Mouse (Mus musculus) CH12.LX (cell line): ENCODE data around the gene Dgkz. TPM values are rescaled to one million over a fixed set of nuclear protein-coding genes. Genes with fewer than 3 reads are reported as not detected.

Experiments
- DNase-seq: peaks from one replicate; pipeline ENCODE4 v3.0.0-alpha.2; 2013; ENCODE audit errors: extremely low read depth
- H3K27ac ChIP-seq: 2 replicates; pipeline ENCODE4 v1.5.1; 2012; ENCODE audit warnings: low read depth, mild to moderate bottlenecking, control low read depth, moderate library complexity; ENCODE audit not compliant: insufficient read depth
- H3K27me3 ChIP-seq: replicated peaks from 2 replicates; pipeline ENCODE3; 2012; ENCODE audit warnings: inconsistent platforms
- H3K36me3 ChIP-seq, 2 experiments: replicated peaks in 1 of 2; 2 replicates each; pipeline versions ENCODE3 to v1.6.1; 2012; ENCODE audit warnings: inconsistent platforms in 1 of 2, low read length in 1 of 2, mild to moderate bottlenecking in 1 of 2, mixed read lengths in 1 of 2, moderate library complexity in 1 of 2; ENCODE audit not compliant: control insufficient read depth in 1 of 2, insufficient read depth in 1 of 2
- H3K4me1 ChIP-seq, 2 experiments: 2 replicates each; pipeline ENCODE4 v1.6.1; 2012; ENCODE audit warnings: inconsistent platforms in 1 of 2, moderate library complexity in 1 of 2; ENCODE audit not compliant: insufficient read depth in 2 of 2, control insufficient read depth in 1 of 2
- H3K4me2 ChIP-seq: 2 replicates; pipeline ENCODE4 v1.6.1; 2012; ENCODE audit warnings: low read depth, mild to moderate bottlenecking, control low read depth; ENCODE audit not compliant: poor library complexity, insufficient read depth, severe bottlenecking
- H3K4me3 ChIP-seq, 3 experiments: fragments of 150-350 bp in 1 of 3; sonication (generic) in 1 of 3; replicated peaks in 1 of 3; 2 replicates each; pipeline versions ENCODE3 to v1.5.1; 2011 to 2012; ENCODE audit warnings: low read depth in 2 of 3, low read length in 2 of 3, mild to moderate bottlenecking in 2 of 3, moderate library complexity in 2 of 3, control low read depth in 1 of 3, improper control_type of control experiment in 1 of 3, inconsistent platforms in 1 of 3, mixed read lengths in 1 of 3; ENCODE audit not compliant: poor library complexity in 1 of 3
- H3K79me2 ChIP-seq: replicated peaks from 2 replicates; pipeline ENCODE4 v1.6.1; 2012; ENCODE audit warnings: mild to moderate bottlenecking, moderate library complexity; ENCODE audit not compliant: control insufficient read depth, poor library complexity, insufficient read depth, severe bottlenecking; ENCODE audit errors: extremely low read depth
- H3K9ac ChIP-seq: 2 replicates; pipeline ENCODE4 v1.6.1; 2012; ENCODE audit warnings: low read depth, mild to moderate bottlenecking, control low read depth, moderate library complexity; ENCODE audit not compliant: insufficient read depth
- H3K9me3 ChIP-seq: replicated peaks from 2 replicates; pipeline ENCODE3; 2012; ENCODE audit warnings: low read length, inconsistent platforms, mixed read lengths
- CTCF ChIP-seq, 2 experiments: IDR thresholded peaks in 1 of 2; conservative IDR thresholded peaks in 1 of 2; 2 replicates each; pipeline ENCODE4 v1.5.1; 2011 to 2012; ENCODE audit warnings: low read depth in 2 of 2, low read length in 2 of 2, improper control_type of control experiment in 1 of 2, inconsistent platforms in 1 of 2, mild to moderate bottlenecking in 1 of 2, moderate library complexity in 1 of 2
- E2F4 ChIP-seq: IDR thresholded peaks from 2 replicates; pipeline ENCODE4 v1.6.1; 2011; ENCODE audit warnings: low read depth, low read length, improper control_type of control experiment; ENCODE audit not compliant: insufficient replicate concordance
- ELF1 ChIP-seq: IDR thresholded peaks from 2 replicates; pipeline ENCODE4 v1.6.1; 2014; ENCODE audit warnings: low read depth, mild to moderate bottlenecking, inconsistent platforms, low read length, improper control_type of control experiment
- EP300 ChIP-seq: IDR thresholded peaks from 2 replicates; pipeline ENCODE4 v1.6.1; 2011; ENCODE audit warnings: low read length, improper control_type of control experiment
- JUND ChIP-seq: conservative IDR thresholded peaks from 2 replicates; pipeline ENCODE4 v1.6.1; 2011; ENCODE audit warnings: low read depth, low read length, improper control_type of control experiment
- MAZ ChIP-seq: IDR thresholded peaks from 2 replicates; pipeline ENCODE4 v1.6.1; 2012; ENCODE audit warnings: low read depth, mild to moderate bottlenecking, inconsistent platforms, low read length, improper control_type of control experiment, moderate library complexity
- MYC ChIP-seq: IDR thresholded peaks from 2 replicates; pipeline ENCODE4 v1.6.1; 2011; ENCODE audit warnings: low read depth, mild to moderate bottlenecking, improper control_type of control experiment, low read length
- NRF1 ChIP-seq: IDR thresholded peaks from 2 replicates; pipeline ENCODE4 v1.6.1; 2014; ENCODE audit warnings: low read depth, mild to moderate bottlenecking, inconsistent platforms, low read length, improper control_type of control experiment, moderate library complexity
- POLR2A ChIP-seq: IDR thresholded peaks from 2 replicates; pipeline ENCODE4 v1.6.1; 2011; ENCODE audit warnings: low read depth, mild to moderate bottlenecking, improper control_type of control experiment, low read length
- POLR2AphosphoS2 ChIP-seq: IDR thresholded peaks from 2 replicates; pipeline ENCODE4 v1.6.1; 2011; ENCODE audit warnings: low read depth, low read length, improper control_type of control experiment
- RAD21 ChIP-seq: IDR thresholded peaks from 2 replicates; pipeline ENCODE4 v1.6.1; 2011; ENCODE audit warnings: low read depth, mild to moderate bottlenecking, low read length, improper control_type of control experiment, moderate library complexity
- SMC3 ChIP-seq: IDR thresholded peaks from 2 replicates; pipeline ENCODE4 v1.6.1; 2011; ENCODE audit warnings: low read depth, low read length, improper control_type of control experiment
- TCF12 ChIP-seq: IDR thresholded peaks from 2 replicates; pipeline ENCODE4 v1.6.1; 2014; ENCODE audit warnings: low read depth, mild to moderate bottlenecking, inconsistent platforms, low read length, improper control_type of control experiment
- USF1 ChIP-seq: IDR thresholded peaks from 2 replicates; pipeline ENCODE4 v1.6.1; 2014; ENCODE audit warnings: low read depth, mild to moderate bottlenecking, inconsistent platforms, low read length, improper control_type of control experiment
- USF2 ChIP-seq: conservative IDR thresholded peaks from 2 replicates; pipeline ENCODE4 v1.6.1; 2011; ENCODE audit warnings: low read depth, low read length, improper control_type of control experiment
- ZC3H11A ChIP-seq: IDR thresholded peaks from 2 replicates; pipeline ENCODE4 v1.6.1; 2012; ENCODE audit warnings: low read depth, mild to moderate bottlenecking, inconsistent platforms, low read length, improper control_type of control experiment
- ZKSCAN1 ChIP-seq: IDR thresholded peaks from 2 replicates; pipeline ENCODE4 v1.6.1; 2012; ENCODE audit warnings: low read depth, inconsistent platforms, low read length, improper control_type of control experiment, borderline replicate concordance
- ZMIZ1 ChIP-seq: IDR thresholded peaks from 2 replicates; pipeline ENCODE4 v1.6.1; 2012; ENCODE audit warnings: low read depth, mild to moderate bottlenecking, inconsistent platforms, low read length, improper control_type of control experiment
- dilution Hi-C: fragments of 300-500 bp; cut with MboI; formaldehyde crosslinking; loops from 2 replicates; pipeline ENCODE4 v1.14.3; 2020; ENCODE audit warnings: low sequenced_read_pairs; ENCODE audit not compliant: extremely low pct_unique_long_range_greater_than_20kb, extremely low pct_ligation_motif_present
- in situ Hi-C: fragments of 300-500 bp; cut with MboI; formaldehyde crosslinking; loops from 3 replicates; pipeline ENCODE4 v1.14.3; 2019; ENCODE audit warnings: low sequenced_read_pairs, low pct_ligation_motif_present, low pct_unique_long_range_greater_than_20kb, mixed read lengths
- polyA plus RNA-seq: library from polyadenylated mRNA; unstranded; fragments of >175 nt; gene quantifications from 2 replicates; pipeline ENCODE4 v1.2.1, GENCODE M21; 2012; ENCODE audit warnings: low read depth; ENCODE audit not compliant: insufficient read length
- total RNA-seq, 2 experiments: library from RNA; depleted of rRNA; stranded (reverse); fragments of 300-350 nt in 1 of 2; fragments of >200 nt in 1 of 2; gene quantifications; 2 replicates each; pipeline ENCODE4 v1.2.3; 2012 to 2014

Dgkz gene
- total and polyA plus RNA-seq, 3 experiments = 38.6 to 60.2 (median 50.4) TPM

GRCm38 (mm10) chr2:91997905-91998608 is 22.4 kb upstream of the Dgkz start:
- dilution Hi-C loops = no loop called here
- H3K36me3 ChIP-seq = no peaks in the 10 kb centered on the region
- TF ChIP-seq MYC (no peak), EP300 (no peak), ZKSCAN1 (no peak), CTCF (conservative IDR thresholded peaks at IDR 0.05 in 1 of 2, IDR thresholded peaks at IDR 0.05 in 1 of 2; ENCODE audit: low read depth in 2 of 2, low read length in 2 of 2) (no peak), RAD21 (no peak), E2F4 (no peak), POLR2A (no peak), USF2 (no peak), JUND (no peak), ZC3H11A (no peak), TCF12 (no peak), MAZ (no peak), POLR2AphosphoS2 (no peak)
- TF ChIP-seq, all 38 proteins: peak for 0
- Histone ChIP-seq H3K27me3 (peaks cover 83% of the 10 kb centered on the region), H3K4me2 (no peak overlapping the region), H3K9ac (no peak overlapping the region), H3K9me3 (no peaks in the 10 kb centered on the region), H3K79me2 (no peaks in the 10 kb centered on the region), H3K27ac (no peak overlapping the region), H3K4me1 (no peaks in the 10 kb centered on the region), H3K4me3 (no peak overlapping the region)
- DNase-seq = no peak
- in situ Hi-C loops = no loop called here

GRCm38 (mm10) chr2:91996006-91996405 is 20.3 kb upstream of the Dgkz start:
- DNase-seq = no peak
- peaks cover 83% of the 10 kb centered on the region for H3K27me3 ChIP-seq
- dilution Hi-C loops = no loop called here
- H3K4me3 ChIP-seq = no peak overlapping the region
- H3K9ac ChIP-seq = no peak overlapping the region
- H3K9me3 ChIP-seq = no peaks in the 10 kb centered on the region
- H3K36me3 ChIP-seq = no peaks in the 10 kb centered on the region
- TF ChIP-seq EP300 = no peak
- TF ChIP-seq USF1 = no peak
- TF ChIP-seq ZC3H11A = no peak
- TF ChIP-seq MYC = no peak
- no peak for TF ChIP-seq MAZ
- no peak for TF ChIP-seq USF2
- TF ChIP-seq SMC3 = no peak
- TF ChIP-seq E2F4 = no peak
- TF ChIP-seq ELF1 = no peak
- TF ChIP-seq NRF1 = no peak
- TF ChIP-seq ZMIZ1 = no peak
- in situ Hi-C loops = no loop called here
- no peaks in the 10 kb centered on the region for H3K79me2 ChIP-seq
- no peak overlapping the region for H3K27ac ChIP-seq
- H3K4me2 ChIP-seq = no peak overlapping the region
- no peaks in the 10 kb centered on the region for H3K4me1 ChIP-seq
